Mouse (Mus musculus) kidney, adult 2 months (tissue): ENCODE measurements at regions not wholly inside any gene's neighbourhood (a gene's known extent, or its start where the extent isn't known, plus 50 kb on each side); places are given as distances from the start of the nearest gene placed in this dataset.

Experiments used
- CTCF ChIP-seq: fragments of 200-500 bp; conservative IDR thresholded peaks from 2 replicates; pipeline ENCODE4 v1.5.1; 2011; ENCODE audit warnings: low read depth, mild to moderate bottlenecking, control low read depth, low read length, moderate library complexity, mixed read lengths; ENCODE audit not compliant: insufficient read depth, insufficient read length
- POLR2A ChIP-seq: fragments of 200-500 bp; IDR thresholded peaks from one replicate; pipeline ENCODE4 v1.6.1; 2011; ENCODE audit warnings: low read depth, low read length, control low read depth

DNA sequence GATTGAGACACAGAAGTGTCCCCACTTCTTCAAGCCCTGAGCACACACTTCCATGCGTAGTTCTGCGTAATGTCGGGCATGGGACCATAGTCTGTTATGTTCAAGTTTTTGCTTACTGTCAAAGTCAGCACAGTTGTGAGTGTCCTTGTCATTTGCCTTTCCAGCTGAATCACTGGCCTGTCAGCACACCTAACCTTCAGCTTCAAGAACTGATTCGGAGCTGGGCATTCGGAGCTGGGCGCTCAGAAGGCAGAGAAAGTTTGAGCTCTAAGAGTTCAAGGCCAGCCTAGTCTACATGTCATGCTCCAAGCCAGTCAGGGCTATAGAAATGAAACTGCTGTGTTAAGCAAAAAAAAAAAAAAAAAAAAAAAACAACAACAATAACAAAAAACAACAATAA, 357.1 kb downstream of the Adgrl2 start:
- TF ChIP-seq CTCF, result no peak
- no peak for TF ChIP-seq POLR2A
